Mouse (Mus musculus) neutrophil, adult 65 days (primary cell): Measurements from ENCODE around the gene Ifnb1. TPM values are rescaled to one million over a fixed set of nuclear protein-coding genes. Genes with fewer than 3 reads are reported as not detected.

Source experiments
- total RNA-seq: library from RNA; stranded (reverse); gene quantifications from 2 replicates; pipeline ENCODE4 v1.2.4, GENCODE M21; 2023

The Ifnb1 gene
- not detected in 2 replicates for total RNA-seq

DNA sequence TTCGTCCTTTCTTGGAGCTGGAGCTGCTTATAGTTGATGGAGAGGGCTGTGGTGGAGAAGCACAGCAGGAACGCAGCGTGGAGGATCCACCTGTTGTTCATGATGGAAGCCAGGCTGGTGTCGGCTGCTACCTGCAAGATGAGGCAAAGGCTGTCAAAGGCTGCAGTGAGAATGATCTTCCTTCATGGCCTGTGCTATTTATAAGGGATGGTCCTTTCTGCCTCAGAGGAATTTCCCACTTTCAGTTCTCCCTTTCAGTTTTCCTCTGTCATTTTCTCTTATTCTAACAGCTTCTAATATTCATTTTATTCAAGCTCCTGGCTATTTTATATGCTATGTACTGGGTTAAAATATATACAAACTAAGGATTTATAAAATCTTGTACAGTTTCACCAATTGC, at the start of gene Ifnb1:
Ifnb1 (minus strand) TSS at position 101 of the 400 bp plus-strand sequence.

DNA sequence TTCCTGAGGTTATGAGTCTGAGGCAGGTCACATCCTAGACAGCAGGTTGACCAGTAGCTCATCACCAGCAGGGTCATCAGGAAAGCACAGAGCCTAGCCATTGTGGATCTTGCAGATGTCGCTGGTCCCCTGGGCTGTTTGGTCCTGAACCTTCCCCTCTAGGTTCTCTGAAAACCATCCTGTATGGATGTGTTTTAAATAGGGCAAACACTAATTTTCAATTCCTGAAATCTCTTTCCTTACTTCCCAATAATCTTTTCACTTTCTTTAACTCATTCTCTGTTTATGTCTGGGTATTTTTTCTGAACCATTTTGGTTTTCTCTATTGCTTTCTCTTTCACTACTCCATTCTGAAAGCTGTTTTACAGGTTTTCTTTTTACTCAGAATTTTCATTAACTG, 49.1 kb upstream of the Ifnb1 start, which contains the start of gene Ifna14:
Ifna14 (minus strand) TSS at position 101 of the 400 bp plus-strand sequence.

DNA sequence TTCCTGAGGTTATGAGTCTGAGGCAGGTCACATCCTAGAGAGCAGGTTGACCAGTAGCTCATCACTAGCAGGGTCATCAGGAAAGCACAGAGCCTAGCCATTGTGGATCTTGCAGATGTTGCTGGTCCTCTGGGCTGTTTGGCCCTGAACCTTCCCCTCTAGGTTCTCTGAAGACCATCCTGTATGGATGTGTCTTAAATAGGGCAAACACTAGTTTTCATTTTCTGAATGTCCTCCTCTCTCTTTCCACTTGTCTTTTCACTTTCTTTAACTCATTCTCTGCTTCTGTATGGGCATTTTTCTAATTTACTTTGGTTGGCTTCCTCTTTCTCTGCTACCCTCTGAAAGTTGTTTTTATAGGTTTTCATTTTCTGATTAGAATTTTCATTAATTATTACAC, 35.6 kb upstream of the Ifnb1 start, which contains the start of gene Ifna15:
Ifna15 (minus strand) TSS at position 101 of the 400 bp plus-strand sequence.

Other genes starting within 250 kb of the Ifnb1 start
- gene Hacd4, start 83.8 kb downstream of the Ifnb1 start, total RNA-seq: 80.3 and 87.0 TPM in 2 replicates
- gene Ifna15, start 35.5 kb upstream of the Ifnb1 start, total RNA-seq: not detected in 2 replicates
- not detected in 2 replicates for gene Ifna14, start 49.0 kb upstream of the Ifnb1 start, total RNA-seq
- not detected in 2 replicates for gene Ifna9, start 69.6 kb upstream of the Ifnb1 start, total RNA-seq
- gene Ifna12, start 80.6 kb upstream of the Ifnb1 start, total RNA-seq: not detected in 2 replicates
- not detected in 2 replicates for gene C87499, start 111.6 kb upstream of the Ifnb1 start, total RNA-seq
- gene Ifna13, start 121.7 kb upstream of the Ifnb1 start, total RNA-seq: not detected in 2 replicates
- gene Ifna16, start 154.2 kb upstream of the Ifnb1 start, total RNA-seq: not detected in 2 replicates
- gene Ifna2, start 161.1 kb upstream of the Ifnb1 start, total RNA-seq: not detected in 2 replicates
- not detected in 2 replicates for gene Ifnab, start 168.6 kb upstream of the Ifnb1 start, total RNA-seq
- gene Gm26566, start 199.0 kb upstream of the Ifnb1 start, total RNA-seq: 0.63 TPM in 1 of 2 replicates, not detected in the other
- gene Klhl9, start 199.7 kb upstream of the Ifnb1 start, total RNA-seq: 48.2 and 49.4 TPM in 2 replicates
- not detected in 2 replicates for gene Gm13271, start 232.1 kb upstream of the Ifnb1 start, total RNA-seq
- gene Gm13283, start 237.3 kb upstream of the Ifnb1 start, total RNA-seq: not detected in 2 replicates